Mouse (Mus musculus) Patski (cell line): ENCODE data around the gene Gm10964. TPM values are rescaled to one million over a fixed set of nuclear protein-coding genes. Genes with fewer than 3 reads are reported as not detected.

Source experiments
- ATAC-seq: fragments of 100-300 bp; one replicate; pipeline ENCODE4 v1.8.0; 2021
- CTCF ChIA-PET: fragments of 350-600 bp; sonication (Branson Sonifier 250); formaldehyde crosslinking; loops from one replicate; lab custom pipeline; 2022; ENCODE audit warnings: inconsistent platforms; lab: Charles Lee
- POLR2A ChIA-PET: fragments of 350-600 bp; sonication (Branson Sonifier 250); formaldehyde crosslinking; loops from one replicate; lab custom pipeline; 2022; ENCODE audit warnings: antibody characterized with exemption, inconsistent platforms; lab: Charles Lee
- DNase-seq: peaks from one replicate; pipeline ENCODE4 v3.0.0-alpha.2; 2011; ENCODE audit warnings: low read depth, low spot score
- H3K27me3 ChIP-seq: fragments of 371-371 bp; one replicate; pipeline ENCODE4 v1.5.1; 2021
- CTCF ChIP-seq: fragments of 100-300 bp; IDR thresholded peaks from one replicate; pipeline ENCODE4 v1.5.1; 2021
- in situ Hi-C: fragments of 300-500 bp; cut with MboI; formaldehyde crosslinking; loops from 3 replicates; pipeline ENCODE4 v1.11.1; 2018; ENCODE audit warnings: low pct_unique_long_range_greater_than_20kb, mixed read lengths
- polyA plus RNA-seq: library from polyadenylated mRNA; unstranded; gene quantifications from one replicate; pipeline ENCODE4 v1.2.3, GENCODE M21; 2021

The Gm10964 gene
- polyA plus RNA-seq = not detected

DNA sequence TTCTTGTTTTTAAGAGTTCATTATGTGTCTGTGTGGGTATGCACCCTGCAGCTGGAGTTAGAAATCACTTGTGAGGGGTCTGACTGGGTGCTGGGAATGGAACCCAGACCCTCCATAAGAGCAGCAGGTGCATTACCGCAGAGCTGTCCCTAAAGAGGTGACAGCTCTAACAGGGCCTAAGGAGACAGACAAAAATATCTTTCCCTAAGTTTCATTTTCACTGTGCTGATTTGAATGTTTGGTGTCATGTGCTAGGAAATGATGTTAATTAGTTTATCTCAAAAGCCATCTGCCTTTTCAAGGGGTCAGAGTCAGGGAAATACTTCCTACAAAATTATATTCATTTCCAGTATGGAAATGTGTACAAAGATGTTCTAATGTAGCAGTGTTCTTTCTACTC is at the start of gene Gm10964:
Gm10964 (plus strand) TSS at position 38 of the 400 bp plus-strand sequence.
- ATAC-seq = no peak
- no peak for TF ChIP-seq CTCF
- in situ Hi-C loops = loop anchor here (5.0 kb wide), 4 partner anchors 57 to 347 kb away; no protein-coding TSS in a partner anchor
- DNase-seq = no peak
- CTCF ChIA-PET = interaction anchor here (0.8 to 5.7 kb wide), 14 partner anchors 10 to 345 kb away, joined by 3 to 48 read pairs (median 4); no protein-coding TSS in a partner anchor
- POLR2A ChIA-PET = interaction anchor here (0.7 kb wide), 1 partner anchor 281 kb away, joined by 3 read pairs; no protein-coding TSS in a partner anchor
- H3K27me3 ChIP-seq = no peaks in the 10 kb centered on the region

DNA sequence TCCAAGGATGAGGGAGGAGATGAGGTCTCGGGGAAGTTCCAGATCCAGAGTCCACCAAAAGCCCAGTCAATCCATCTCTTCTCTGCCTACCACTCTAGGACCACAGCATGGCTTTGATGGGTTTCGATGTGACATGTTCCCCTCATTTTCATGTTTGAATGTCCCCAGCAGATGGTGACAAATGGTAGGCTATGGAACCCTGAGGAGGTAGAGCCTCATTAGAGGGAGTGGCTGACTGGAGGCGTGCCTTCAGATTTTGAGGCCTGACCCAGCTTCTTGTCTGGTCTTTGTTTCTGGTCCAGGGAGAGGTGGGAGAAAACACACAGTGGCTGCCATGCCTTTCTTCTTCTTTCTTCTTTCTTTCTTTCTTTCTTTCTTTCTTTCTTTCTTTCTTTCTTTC is 48.7 kb upstream of the Gm10964 start:
- H3K27me3 ChIP-seq = no peaks in the 10 kb centered on the region
- no peak for TF ChIP-seq CTCF
- DNase-seq = no peak
- ChIA-PET POLR2A (interaction anchor here (0.6 kb wide), 1 partner anchor 86 kb away, joined by 3 read pairs; no protein-coding TSS in a partner anchor), CTCF (no interaction called here)
- ATAC-seq = no peak
- in situ Hi-C loops = no loop called here

DNA sequence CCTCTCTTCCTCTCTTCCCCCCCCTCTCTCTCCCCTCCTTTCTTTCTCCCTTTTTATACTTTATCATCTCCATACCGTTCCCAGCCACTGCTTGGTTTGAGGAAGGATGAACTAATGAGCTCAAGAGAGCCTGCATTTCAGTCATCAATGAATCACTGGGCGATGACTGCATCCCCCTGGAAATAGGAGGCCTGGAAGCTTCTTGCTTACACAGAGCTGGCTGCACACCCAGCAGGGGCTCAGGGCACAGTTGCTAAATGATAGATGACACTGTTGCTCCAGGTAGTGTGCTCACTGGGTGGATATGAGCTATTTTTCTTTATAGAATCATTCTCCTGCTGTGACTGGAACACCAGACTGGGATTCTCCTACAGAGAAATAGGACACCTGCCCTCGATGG is 43.6 kb upstream of the Gm10964 start:
- ChIA-PET CTCF (interaction anchor here (1.5 to 1.8 kb wide), 3 partner anchors 9 to 12 kb away, joined by 4 to 7 read pairs (median 4); no protein-coding TSS in a partner anchor), POLR2A (interaction anchor here (0.7 kb wide), 1 partner anchor 26 kb away, joined by 3 read pairs; no protein-coding TSS in a partner anchor)
- TF ChIP-seq CTCF = no peak
- in situ Hi-C loops = no loop called here
- DNase-seq = no peak
- H3K27me3 ChIP-seq = no peaks in the 10 kb centered on the region
- no peak for ATAC-seq

DNA sequence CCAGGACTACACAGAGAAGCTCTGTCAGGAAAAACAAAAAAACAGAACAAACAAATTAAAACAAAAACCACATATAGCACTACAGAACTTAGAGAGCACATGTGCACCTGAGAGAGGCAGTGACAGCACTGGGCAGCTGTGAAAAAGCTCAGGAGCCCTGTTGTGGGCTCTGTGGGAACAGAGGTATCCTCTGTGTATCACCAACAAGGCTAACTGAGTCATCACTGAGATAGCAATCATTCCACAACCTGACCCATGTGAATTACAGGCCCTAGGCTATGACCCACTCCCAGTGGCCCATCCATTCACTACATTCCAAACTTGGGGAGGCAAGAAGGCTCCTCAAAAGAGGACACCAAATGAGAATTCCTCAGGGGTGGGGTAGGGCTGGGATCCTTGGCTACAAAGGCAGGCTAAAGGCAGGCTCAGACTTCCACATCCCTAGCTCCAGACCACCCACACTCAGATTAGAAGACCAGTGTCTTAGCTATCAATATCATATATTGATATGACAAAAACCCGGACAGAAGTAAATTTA is 42.7 kb upstream of the Gm10964 start:
- no peak for DNase-seq
- in situ Hi-C loops = no loop called here
- H3K27me3 ChIP-seq = no peaks in the 10 kb centered on the region
- peak; percentile 65 for ATAC-seq
- ChIA-PET CTCF (interaction anchor here (1.4 to 1.8 kb wide), 4 partner anchors 10 to 20 kb away, joined by 3 to 7 read pairs (median 4); no protein-coding TSS in a partner anchor), POLR2A (interaction anchor here (0.6 kb wide), 1 partner anchor 207 kb away, joined by 3 read pairs; no protein-coding TSS in a partner anchor)
- no peak for TF ChIP-seq CTCF

DNA sequence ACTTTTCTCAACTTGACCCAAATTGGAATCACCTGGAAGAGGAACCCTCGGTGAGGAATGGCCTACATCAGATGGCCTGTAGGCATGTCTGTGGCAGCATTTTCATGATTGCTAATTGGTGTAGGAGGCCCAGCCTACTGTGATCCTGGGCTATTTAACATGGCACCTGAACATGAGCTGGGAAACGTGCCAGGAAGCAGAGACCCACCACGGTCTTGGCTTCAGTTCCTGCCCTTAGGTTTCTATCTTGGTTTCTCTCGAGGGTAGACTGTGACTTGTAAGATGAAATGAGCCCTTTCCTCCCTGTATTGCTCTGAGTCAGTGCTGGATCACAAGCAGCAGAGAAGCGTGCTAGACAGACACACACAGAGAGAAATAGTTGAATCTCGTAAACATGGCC is 34.5 kb upstream of the Gm10964 start:
- DNase-seq (peak; percentile 62), ATAC-seq (no peak)
- in situ Hi-C loops = no loop called here
- TF ChIP-seq CTCF = no peak
- ChIA-PET POLR2A (no interaction called here), CTCF (interaction anchor here (1.2 kb wide), 1 partner anchor 11 kb away, joined by 3 read pairs; no protein-coding TSS in a partner anchor)
- H3K27me3 ChIP-seq = no peaks in the 10 kb centered on the region

DNA sequence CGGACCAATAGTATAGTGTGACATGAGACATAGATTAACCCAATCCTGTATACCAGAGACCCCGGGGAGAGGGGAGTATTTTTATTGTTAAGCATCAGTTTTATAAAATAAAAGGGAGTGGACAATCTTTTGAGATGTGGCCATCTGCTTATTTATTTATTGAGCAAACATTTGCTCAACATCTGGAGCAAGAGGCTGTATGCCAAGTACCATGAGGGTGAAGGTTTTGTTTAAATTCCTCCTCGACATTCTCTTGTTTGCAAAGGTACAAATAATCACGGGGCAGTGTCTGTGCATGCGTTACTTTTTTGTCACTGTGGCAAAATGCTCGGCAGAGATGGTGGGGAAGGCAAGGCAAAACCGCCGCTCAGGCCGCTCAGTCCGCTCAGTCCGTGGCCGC is 33.7 kb upstream of the Gm10964 start:
- no peaks in the 10 kb centered on the region for H3K27me3 ChIP-seq
- ChIA-PET POLR2A (no interaction called here), CTCF (interaction anchor here (1.2 kb wide), 1 partner anchor 11 kb away, joined by 3 read pairs; no protein-coding TSS in a partner anchor)
- in situ Hi-C loops = no loop called here
- DNase-seq = no peak
- no peak for ATAC-seq
- no peak for TF ChIP-seq CTCF

DNA sequence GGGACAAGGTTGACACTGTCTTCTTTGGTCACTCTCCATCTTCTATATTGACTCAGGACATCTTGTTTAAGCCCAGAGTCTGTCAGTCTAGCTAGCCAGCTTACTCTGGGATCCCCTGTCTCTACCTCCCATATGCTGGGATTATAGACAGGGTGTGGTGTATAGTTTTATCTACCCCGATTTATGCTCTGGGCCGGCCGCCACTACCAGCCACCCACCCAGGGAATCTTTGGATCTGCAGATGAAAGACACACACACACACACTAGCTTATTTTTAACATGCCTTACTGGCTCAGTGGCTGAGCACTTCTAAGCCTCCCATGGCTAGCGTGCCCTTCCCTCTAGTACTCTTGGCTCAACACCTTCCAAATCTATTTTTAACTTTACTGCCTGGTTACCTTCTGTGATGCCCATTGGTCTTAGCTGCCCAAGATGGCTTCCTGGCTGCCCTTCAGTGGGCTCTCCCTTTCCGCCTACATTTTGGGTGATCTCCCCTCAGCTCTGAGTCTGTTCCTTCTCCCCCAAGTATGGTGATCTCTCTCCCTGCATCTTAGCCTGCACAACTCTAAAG is 29.6 kb upstream of the Gm10964 start:
- no peak for TF ChIP-seq CTCF
- POLR2A ChIA-PET = interaction anchor here (1.0 kb wide), 1 partner anchor 91 kb away, joined by 6 read pairs; no protein-coding TSS in a partner anchor
- ATAC-seq (no peak), DNase-seq (no peak)
- H3K27me3 ChIP-seq = no peaks in the 10 kb centered on the region
- CTCF ChIA-PET = no interaction called here
- in situ Hi-C loops = no loop called here

DNA sequence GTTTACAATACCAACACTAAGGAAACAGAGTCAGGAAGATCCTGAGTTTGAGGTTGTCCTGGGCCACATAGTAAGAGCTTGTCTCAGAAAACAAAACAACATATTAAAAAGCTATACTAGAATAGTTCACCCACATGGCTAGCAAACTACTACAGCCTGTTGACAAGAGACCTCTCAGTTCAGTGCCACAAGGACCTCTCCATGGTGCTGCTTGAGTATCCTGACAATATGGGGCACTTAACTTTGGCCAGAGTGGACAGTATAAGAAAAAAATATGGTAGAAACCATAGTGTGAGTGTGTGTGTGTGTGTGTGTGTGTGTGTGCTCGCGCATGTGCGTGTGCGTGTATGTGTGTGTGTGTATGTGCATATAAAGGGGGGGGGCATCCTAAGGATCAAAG is 27.0 kb upstream of the Gm10964 start:
- POLR2A ChIA-PET = interaction anchor here (0.6 kb wide), 1 partner anchor 274 kb away, joined by 3 read pairs; no protein-coding TSS in a partner anchor
- no peak for ATAC-seq
- DNase-seq = peak; percentile 22
- H3K27me3 ChIP-seq = no peaks in the 10 kb centered on the region
- CTCF ChIA-PET = no interaction called here
- no peak for TF ChIP-seq CTCF
- in situ Hi-C loops = no loop called here

- no peaks in the 10 kb centered on the region for H3K27me3 ChIP-seq
- TF ChIP-seq CTCF = no peak
- DNase-seq (no peak), ATAC-seq (no peak)
- CTCF ChIA-PET = interaction anchor here (1.3 kb wide), 2 partner anchors 35 to 81 kb away, joined by 3 to 5 read pairs; no protein-coding TSS in a partner anchor
- in situ Hi-C loops = no loop called here
- POLR2A ChIA-PET = interaction anchor here (0.6 to 0.7 kb wide), 2 partner anchors 288 to 327 kb away, joined by 3 read pairs; no protein-coding TSS in a partner anchor
These were observed 24.8 kb upstream of the Gm10964 start for GRCm38 (mm10) chr3:103714236-103714875.

- no peak for TF ChIP-seq CTCF
- ATAC-seq (no peak), DNase-seq (no peak)
- ChIA-PET CTCF (interaction anchor here (1.3 kb wide), 2 partner anchors 35 to 82 kb away, joined by 3 to 5 read pairs; no protein-coding TSS in a partner anchor), POLR2A (interaction anchor here (0.7 kb wide), 1 partner anchor 289 kb away, joined by 3 read pairs; no protein-coding TSS in a partner anchor)
- in situ Hi-C loops = no loop called here
- H3K27me3 ChIP-seq = no peaks in the 10 kb centered on the region
These were observed 24.2 kb upstream of the Gm10964 start for GRCm38 (mm10) chr3:103714942-103715341.
